Mouse (Mus musculus): Measurements from ENCODE around the gene Agbl2.

DNA sequence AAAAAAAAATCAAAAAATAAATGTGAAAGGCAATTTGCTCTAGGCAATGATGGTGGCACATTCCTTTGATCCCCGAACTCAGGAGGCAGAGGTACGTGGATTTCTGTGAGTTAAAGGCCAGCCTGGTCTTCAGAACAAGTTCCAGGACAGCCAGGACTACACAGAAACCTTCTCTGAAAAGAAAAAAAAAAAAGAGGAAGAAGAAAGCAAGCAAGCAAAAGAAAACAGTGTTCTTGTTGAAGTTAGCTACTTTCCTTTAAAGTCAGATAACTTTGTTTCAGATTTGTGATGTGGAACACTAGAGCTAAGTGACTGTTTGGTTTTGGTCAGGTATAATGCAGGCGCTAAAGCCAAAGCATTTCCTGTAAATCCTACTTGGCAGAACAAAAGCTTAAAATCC is 43.7 kb upstream of the Agbl2 start:
- no peak for TF ChIP-seq GATA1 (IDR thresholded peaks at IDR 0.05; ENCODE audit: low read length)
- no peak for TF ChIP-seq TAL1 (IDR thresholded peaks at IDR 0.05; ENCODE audit: low read length)
